In genomic region chr1:13052067-13052460, GRCm38 (mm10) we compare ENCODE assay signal across 8 mouse cellular contexts.
DNase-seq lines count a peak whose midpoint lies in the region; ATAC-seq and TF ChIP-seq lines count a peak whose summit lies in the region.

No protein-coding gene starts in this region.

- TF ChIP-seq CTCF in forebrain, postnatal 0 days (IDR thresholded peaks at IDR 0.05; ENCODE audit: low read depth) = peak; percentile 70
- TF ChIP-seq CTCF in kidney, adult 2 months (conservative IDR thresholded peaks at IDR 0.05; ENCODE audit: insufficient read depth, insufficient read length, low read depth, low read length) = peak; percentile 65

- H3K27ac ChIP-seq in forebrain, postnatal 0 days (ENCODE audit: low read depth, low read length) = no peak overlapping the region
- no peak overlapping the region for H3K27ac ChIP-seq in kidney, adult 2 months (ENCODE audit: insufficient read depth, low read depth, low read length)
- H3K27ac ChIP-seq in neural tube, embryonic 13.5 days (replicated peaks) = no peak overlapping the region

- H3K4me3 ChIP-seq in forebrain, postnatal 0 days (ENCODE audit: low read depth, low read length) = no peak overlapping the region
- no peak overlapping the region for H3K4me3 ChIP-seq in kidney, adult 2 months (ENCODE audit: insufficient read depth, low read depth, low read length)
- H3K4me3 ChIP-seq in neural tube, embryonic 13.5 days = no peak overlapping the region

- no peak for TF ChIP-seq POLR2A in kidney, adult 2 months (IDR thresholded peaks at IDR 0.05; ENCODE audit: low read depth, low read length)

- H3K9ac ChIP-seq in forebrain, postnatal 0 days = no peak overlapping the region
- H3K9ac ChIP-seq in neural tube, embryonic 13.5 days = no peak overlapping the region

- no peak for ATAC-seq in forebrain, postnatal 0 days
- no peak for ATAC-seq in neural tube, embryonic 13.5 days (ENCODE audit: low read depth)

- 16% methylated on average over 7 of the region's 7 CpGs for WGBS in forebrain, postnatal 0 days
- 12% methylated on average over 7 of the region's 7 CpGs for WGBS in kidney, adult 2 months
- WGBS in neural tube, embryonic 13.5 days = 13% methylated on average over 7 of the region's 7 CpGs

- H3K4me1 ChIP-seq in forebrain, postnatal 0 days (ENCODE audit: insufficient read depth) = no peaks in the 10 kb centered on the region
- no peaks in the 10 kb centered on the region for H3K4me1 ChIP-seq in kidney, adult 2 months (ENCODE audit: control insufficient read depth, insufficient read depth, low read length)
- no peaks in the 10 kb centered on the region for H3K4me1 ChIP-seq in neural tube, embryonic 13.5 days (replicated peaks)

- H3K27me3 ChIP-seq in forebrain, postnatal 0 days (ENCODE audit: insufficient read depth, low read length) = no peaks in the 10 kb centered on the region
- H3K27me3 ChIP-seq in kidney, adult 2 months (replicated peaks; ENCODE audit: control insufficient read depth, insufficient read depth, low read length) = no peaks in the 10 kb centered on the region
- no peaks in the 10 kb centered on the region for H3K27me3 ChIP-seq in neural tube, embryonic 13.5 days

- H3K9me3 ChIP-seq in forebrain, postnatal 0 days (ENCODE audit: low read length) = no peaks in the 10 kb centered on the region
- no peaks in the 10 kb centered on the region for H3K9me3 ChIP-seq in neural tube, embryonic 13.5 days

- DNase-seq in 3T3-L1 (ENCODE audit: low read depth, low spot score) = peak; percentile 47
- DNase-seq in CD8-positive naive resting alpha-beta T cell, adult 2 months (ENCODE audit: low read depth in 2 of 2, low spot score in 2 of 2) = peak; percentile 3 to 12
- DNase-seq in cerebellum, adult 11 months = peak; percentile 10
- DNase-seq in forebrain, postnatal 0 days = peak; percentile 35
- peak; percentile 47 for DNase-seq in kidney, adult 2 months
- peak; percentile 4 to 11 for DNase-seq in lung, adult 18-20 months
- no peak for DNase-seq in right cerebral cortex, postnatal 36 days (ENCODE audit: low spot score in 2 of 2)

- H3K36me3 ChIP-seq in forebrain, postnatal 0 days (ENCODE audit: insufficient read depth) = no peaks in the 10 kb centered on the region
- H3K36me3 ChIP-seq in kidney, adult 2 months (ENCODE audit: control insufficient read depth, insufficient read depth, low read length) = no peaks in the 10 kb centered on the region
- H3K36me3 ChIP-seq in neural tube, embryonic 13.5 days = no peaks in the 10 kb centered on the region

- H3K4me2 ChIP-seq in forebrain, postnatal 0 days (ENCODE audit: low read depth) = no peak overlapping the region
- 0 out of 2 replicates have a peak overlapping the region, but pooled peaks have one; percentile 27 for H3K4me2 ChIP-seq in neural tube, embryonic 13.5 days

Comparison
In these comparisons a context has a peak if more than half of its experiments do, and no peak if none do; other contexts are left out.
1. DNase-seq: peak in 3T3-L1 (single experiment), CD8-positive naive resting alpha-beta T cell, adult 2 months (2 of 2), cerebellum, adult 11 months (single experiment), forebrain, postnatal 0 days (single experiment), kidney, adult 2 months (single experiment) and lung, adult 18-20 months (2 of 2); none in right cerebral cortex, postnatal 36 days (0 of 2).